Mouse (Mus musculus) adipocyte (in vitro differentiated cells): ENCODE measurements at regions not wholly inside any gene's neighbourhood (a gene's known extent, or its start where the extent isn't known, plus 50 kb on each side); places are given as distances from the start of the nearest gene placed in this dataset.
"Not testable (repeated sequence)": the region's sequence is repeated elsewhere in the genome, so short reads cannot be mapped to it uniquely, and the experiment has no call there.

ENCODE experiments used
- DNase-seq: peaks from one replicate; pipeline ENCODE4 v3.0.0-alpha.2; 2016; ENCODE audit warnings: low spot score

DNA sequence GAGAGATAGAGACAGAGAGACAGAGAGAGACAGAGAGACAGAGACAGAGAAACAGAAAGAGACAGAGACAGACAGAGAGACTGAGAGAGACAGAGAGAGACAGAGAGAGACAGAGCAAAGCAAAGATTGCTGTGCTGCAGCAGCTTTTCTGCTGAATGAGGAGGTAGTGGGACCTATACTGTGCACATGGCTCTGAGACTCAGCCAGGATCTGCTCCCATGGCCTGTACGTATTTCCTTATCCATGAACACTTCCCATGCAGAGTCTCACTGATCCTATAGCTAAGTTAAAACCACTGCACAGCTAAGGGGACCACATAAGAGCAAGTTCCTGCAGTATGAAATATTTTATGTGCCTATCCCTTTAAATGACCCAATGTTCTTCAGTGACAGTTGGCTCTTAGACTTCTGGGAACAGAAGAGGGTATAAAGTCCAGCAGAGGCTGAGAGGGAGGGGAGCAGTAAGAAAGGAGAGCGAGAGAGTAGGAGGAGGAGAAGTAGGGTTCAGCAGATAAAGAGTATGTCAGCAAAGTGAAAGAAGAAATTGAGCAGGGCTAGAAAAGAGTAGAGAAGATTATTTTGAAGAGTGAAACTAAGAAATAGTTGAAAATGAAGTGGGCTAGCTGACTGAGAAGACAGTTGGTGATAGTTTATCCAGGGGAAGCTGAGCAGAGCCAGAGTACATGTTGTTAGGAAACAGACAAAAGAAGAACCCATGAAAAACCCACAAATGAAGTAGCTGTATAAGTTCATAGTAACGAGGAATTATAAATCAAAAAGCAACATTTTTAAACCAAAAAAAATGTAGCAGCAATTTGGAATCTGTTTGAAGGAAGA lies 61.4 kb upstream of the Ptger2 start:
- not testable (repeated sequence) for DNase-seq

DNA sequence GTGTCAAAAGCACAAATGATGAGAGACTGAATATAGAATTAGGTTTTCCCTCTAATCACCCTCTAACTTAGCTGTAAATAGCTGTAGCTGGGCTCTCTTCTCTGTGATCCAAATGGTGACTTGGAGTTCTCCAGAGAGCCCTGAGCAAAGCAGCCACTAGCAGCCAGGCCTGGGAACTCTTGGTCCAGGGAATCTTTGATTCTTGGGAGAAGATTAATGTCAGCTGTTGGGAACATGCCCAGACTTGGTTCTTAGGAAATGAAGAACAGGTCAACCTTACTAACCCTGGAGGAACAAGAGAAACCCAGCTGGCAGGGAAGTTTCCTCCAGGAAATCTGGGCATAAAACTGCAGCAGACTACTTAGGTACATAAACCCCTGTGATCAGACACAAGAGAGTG lies 62.6 kb upstream of the Ptgdr start:
- peak; percentile 20 for DNase-seq

DNA sequence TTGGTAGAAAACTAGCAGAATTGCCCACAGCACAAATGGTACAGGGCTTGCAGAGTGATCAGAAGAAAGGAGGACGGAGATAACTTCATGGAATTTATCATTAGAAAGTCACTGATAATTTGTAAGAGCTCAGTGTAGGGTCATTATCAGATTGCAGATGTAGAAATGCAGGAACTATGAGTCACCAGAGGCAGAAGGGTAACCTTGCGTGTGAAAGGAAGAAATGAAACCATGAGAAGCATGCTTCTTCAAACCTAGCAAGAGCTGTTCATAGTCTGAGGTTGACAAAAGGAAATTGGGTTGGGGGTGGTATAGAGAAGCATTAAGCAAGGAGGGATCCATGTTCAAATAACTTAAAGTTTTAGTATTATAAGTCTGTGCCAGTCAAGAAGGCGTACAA lies 60.2 kb upstream of the Ptgdr start:
- no peak for DNase-seq

DNA sequence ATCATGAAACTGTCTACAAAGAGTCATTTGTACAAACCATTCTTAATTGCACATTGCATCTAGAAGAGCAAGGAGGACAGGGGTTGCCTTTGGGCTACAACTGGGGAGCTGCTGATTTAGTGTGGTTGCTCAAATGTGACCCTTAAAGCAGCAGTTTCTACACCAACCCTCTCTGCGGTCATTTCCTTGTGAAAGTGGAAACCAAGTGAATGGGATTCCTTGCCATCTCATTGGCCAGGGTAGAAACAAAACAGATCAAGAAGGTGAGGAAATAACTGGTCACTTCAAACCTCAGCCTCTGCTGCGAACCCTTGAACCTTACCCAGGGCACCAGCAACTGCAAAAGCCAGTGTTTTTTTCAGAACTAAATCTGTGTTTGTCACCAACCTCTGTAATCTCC lies 56.5 kb upstream of the Ptgdr start:
- no peak for DNase-seq

DNA sequence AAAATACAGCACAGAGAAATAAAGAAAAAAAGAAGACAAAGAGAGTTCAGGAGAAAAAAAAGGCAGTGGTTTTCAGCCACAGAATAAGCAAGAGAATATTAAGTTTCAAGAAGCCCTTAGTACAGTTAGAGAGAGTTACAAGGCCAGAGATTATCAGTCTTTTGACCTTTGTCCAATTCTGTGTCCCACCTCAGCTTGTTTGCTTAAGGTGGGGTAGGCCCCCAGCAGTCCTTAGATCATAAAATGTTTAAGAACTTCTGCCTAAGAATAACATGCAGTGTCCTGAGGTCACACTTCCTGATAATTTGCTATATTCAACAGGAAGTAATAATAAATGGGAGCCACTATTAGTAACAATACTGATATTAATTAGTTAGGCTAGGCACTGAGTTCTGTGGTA lies 53.6 kb upstream of the Ptgdr start:
- no peak for DNase-seq
